Mouse (Mus musculus) thymus, postnatal 36 days (tissue): ENCODE data around the gene Cyp2s1.
"Not testable (repeated sequence)": the region's sequence is repeated elsewhere in the genome, so short reads cannot be mapped to it uniquely, and the experiment has no call there.

Experiments used
- DNase-seq, 2 experiments: peaks; one replicate each; pipeline ENCODE4 v3.0.0; 2022; ENCODE audit warnings: mixed read lengths in 2 of 2

Cyp2s1 gene

DNA sequence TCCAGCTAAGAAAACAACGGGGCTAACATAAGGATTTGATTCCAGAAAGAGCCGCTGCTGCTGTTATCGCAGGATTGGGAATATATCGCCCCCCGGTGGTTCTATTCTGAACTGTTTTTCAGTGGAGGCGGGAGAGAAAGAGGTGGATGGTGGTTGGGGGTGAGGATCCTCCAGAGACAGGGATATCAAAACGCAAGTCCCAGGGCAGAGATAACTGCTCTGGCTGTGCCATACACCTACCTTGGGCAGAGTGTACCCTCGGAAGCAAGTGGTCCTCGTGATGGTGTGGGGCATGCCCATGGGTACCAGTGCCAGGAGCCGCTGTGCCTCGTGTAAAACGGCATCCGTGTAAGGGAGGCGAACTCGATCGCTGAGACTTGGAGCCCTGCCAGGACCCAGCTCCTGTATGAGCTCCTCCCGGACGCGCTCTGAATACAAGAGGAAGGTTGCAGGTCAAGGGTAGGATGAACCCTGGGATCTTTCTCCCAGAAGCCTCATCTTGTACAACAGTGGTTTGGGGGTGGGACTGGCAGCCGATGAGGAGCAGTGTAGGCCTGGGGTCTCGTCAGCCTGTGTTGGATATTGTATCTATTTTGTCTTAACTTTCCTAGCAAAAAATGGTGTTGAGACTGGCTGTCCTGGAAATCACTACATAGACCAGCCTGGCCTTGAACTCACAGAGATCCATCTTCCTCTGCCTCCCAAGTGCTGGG is 10.9 kb downstream of the Cyp2s1 start:
- peak in 1 of 2 experiments; percentile 54 for DNase-seq

DNA sequence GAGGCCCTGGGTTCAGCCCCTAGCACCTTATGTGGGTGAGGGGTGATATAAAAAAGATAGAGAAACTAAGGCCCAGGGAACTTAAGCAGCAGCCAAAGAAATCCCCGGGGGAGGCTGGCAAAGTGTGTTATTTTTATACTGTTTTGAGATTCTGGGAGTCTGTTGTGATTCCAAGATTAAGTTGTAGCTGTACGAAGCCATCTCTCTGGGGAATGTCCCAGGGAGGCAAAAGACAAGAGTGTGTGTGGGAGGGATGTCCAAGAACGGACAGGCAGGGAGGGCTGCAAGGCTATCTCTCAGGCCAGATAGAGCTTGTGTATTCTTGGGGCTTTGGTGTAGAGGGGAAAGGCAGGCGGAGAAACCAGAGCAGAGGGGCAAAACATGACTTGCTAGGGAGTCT is 11.9 kb downstream of the Cyp2s1 start:
- DNase-seq: no peak

DNA sequence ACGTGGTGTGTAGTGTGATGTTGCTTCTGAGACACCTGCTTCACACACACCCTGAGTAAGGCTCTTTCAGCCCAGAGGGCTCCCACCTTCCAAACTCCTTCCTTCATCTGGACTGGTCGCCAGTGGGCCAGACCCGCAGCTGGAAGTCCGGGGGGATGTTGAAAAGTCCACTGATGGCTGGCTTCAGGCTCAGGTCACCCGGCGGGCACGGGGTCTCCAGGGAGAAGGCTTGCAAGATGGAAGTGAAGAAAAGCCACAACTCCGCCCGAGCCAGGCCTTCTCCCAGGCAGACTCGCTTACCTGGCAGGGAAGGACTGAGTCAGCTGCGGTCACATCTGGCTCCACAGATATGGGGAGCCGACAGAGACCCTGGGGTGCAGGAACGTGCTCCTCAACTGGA is 13.3 kb downstream of the Cyp2s1 start:
- DNase-seq: no peak

GRCm38 (mm10) chr7:25802241-25803125 is 14.2 kb downstream of the Cyp2s1 start:
- DNase-seq: no peak

- DNase-seq: no peak
Measured at GRCm38 (mm10) chr7:25801031-25801430, 15.7 kb downstream of the Cyp2s1 start.

DNA sequence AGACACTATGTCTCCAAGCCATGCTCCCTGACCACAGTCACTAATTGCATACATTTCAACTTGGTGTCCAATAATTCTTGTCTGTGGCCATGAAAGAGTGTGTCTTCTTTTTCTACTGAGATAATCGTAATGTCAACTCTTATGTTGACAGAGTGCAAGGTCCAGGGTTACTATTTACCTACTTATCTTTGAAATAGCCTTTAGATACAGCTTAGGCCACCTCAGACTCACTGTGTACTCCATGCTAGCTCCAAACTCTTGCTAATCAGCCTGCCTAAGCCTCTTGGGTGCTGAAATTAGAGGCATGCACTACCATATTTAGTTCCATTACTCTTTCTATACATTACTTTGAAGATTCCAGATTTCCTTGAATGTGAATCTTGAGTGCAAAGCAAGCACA is 17.3 kb downstream of the Cyp2s1 start:
- DNase-seq: no peak

- DNase-seq: no peak
Measured at GRCm38 (mm10) chr7:25798540-25798939, 18.2 kb downstream of the Cyp2s1 start.

DNA sequence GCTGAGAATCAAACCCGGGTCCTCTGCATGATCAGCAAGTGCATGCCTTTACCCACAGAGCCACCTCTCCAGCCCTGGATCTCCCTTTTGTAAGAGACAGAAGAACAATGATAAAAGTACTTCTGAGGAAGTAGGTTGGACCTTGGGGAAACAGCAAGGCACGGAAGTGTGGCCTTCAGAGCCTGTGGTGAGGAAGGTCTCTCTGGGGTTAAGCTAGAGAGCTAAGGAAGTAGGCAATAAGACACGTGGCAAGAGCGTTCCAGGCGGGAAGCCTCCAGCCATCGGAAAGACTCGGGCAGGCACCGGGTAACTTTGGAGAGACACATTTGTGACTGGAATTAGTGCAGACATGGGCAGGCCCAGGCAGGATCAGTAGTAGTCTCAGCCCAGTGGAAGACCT is 21.9 kb downstream of the Cyp2s1 start:
- no peak for DNase-seq

DNA sequence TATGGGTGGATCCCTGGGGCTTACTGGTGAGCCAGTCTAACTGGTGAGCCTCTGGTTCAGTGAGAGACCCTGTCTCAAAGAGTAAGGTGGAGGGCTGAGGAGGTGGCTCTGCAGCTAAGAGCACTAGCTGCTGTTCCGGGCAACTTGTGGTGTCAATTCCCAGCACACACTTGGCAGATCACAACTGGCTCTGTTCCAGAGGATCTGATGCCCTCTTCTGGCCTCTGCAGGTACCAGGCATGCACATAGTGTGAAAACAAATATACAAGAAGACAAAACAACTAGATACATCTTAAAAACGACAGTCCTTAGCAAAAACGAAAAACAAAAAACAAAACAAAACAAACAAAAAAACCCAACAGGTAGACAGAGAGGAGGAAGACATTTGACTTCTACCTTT is 23.0 kb downstream of the Cyp2s1 start:
- DNase-seq: peak; percentile 49

DNA sequence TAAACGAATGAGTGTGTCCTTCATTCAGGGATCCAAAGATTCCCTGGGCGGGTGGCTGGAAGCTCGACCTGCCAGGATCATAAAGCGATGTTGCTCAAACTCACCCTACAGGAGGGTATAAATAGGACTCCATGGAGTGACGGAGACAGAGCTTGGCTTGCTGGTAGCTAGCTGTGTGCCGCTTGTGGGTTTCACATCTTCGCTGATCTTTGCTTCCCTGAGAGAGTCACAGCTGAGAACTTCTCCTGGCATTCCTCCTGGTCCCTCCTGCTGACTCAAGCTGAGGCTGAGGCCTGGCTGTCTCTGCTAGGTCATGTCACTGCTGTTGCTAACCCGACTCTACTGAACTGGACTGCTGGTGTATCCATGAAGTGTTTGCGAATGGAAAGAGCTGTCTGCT is 23.7 kb downstream of the Cyp2s1 start:
- DNase-seq: not testable (repeated sequence)

- no peak for DNase-seq
Measured at GRCm38 (mm10) chr7:25790615-25791014, 26.1 kb downstream of the Cyp2s1 start.

GRCm38 (mm10) chr7:25789129-25789440 is 27.6 kb downstream of the Cyp2s1 start:
- no peak for DNase-seq

- peak in 1 of 2 experiments; percentile 23 for DNase-seq
Measured at GRCm38 (mm10) chr7:25788220-25789128, 28.2 kb downstream of the Cyp2s1 start, which contains the start of gene Axl. Gene Axl, minus strand, starts transcription at chr7:25788705.

DNA sequence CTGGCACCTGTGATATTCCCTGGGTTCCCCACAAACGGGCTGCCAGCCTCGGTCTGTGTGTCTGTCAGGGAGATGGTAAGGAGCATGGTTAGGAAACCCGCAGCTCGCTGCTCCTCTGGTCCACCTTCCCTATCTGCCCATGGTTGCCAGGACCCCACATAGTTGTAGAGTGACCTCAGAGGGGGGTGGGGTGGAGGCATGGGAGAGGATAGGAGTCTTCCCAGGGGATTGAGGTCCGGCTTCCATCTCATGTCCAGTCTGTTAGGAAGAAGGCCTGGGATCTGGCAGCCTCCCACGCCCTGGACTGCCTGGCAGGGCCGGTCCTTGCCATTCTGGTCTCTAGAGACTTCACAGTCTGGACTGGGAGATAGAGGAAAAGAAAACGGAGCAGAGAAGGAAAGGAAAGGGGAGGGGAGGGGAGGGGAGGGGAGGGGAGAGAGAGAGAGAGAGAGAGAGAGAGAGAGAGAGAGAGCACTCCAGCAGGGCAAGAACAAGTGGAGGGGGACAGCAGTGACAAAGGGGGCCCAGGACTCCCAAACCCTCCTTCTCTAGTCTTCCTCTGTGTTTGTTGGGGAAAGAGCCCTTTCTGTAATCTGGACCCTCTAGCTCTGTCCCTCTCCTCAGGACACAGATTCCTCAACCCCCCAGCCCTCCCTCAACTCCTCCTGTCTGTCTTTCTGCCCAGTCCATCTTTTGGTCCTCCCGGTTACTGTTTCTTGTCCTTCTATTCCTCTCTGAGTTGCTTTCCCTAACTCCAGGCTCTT is 29.1 kb downstream of the Cyp2s1 start:
- no peak for DNase-seq

GRCm38 (mm10) chr7:25786974-25787373 is 29.7 kb downstream of the Cyp2s1 start:
- no peak for DNase-seq

- no peak for DNase-seq
Measured at GRCm38 (mm10) chr7:25785752-25786151, 31.0 kb downstream of the Cyp2s1 start.

DNA sequence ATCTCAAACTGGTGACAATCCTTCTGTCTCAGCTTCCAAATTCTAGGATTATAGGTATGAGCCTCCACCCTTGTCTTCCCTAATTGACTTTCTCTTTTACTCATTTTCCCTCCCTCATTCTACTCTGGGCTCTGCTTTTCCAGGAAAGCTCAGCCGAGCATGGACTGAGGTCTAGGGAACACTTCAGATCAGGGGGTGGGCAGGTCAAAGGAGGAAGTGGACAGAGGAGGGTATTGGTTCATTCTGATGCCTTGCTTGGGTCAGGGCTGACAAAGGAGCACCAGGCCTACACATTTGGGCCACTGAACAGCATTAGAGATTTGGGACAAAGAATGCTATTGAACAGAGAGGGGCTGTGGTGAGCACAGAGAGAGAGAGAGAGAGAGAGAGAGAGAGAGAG is 31.9 kb downstream of the Cyp2s1 start:
- DNase-seq: no peak

GRCm38 (mm10) chr7:25783746-25784145 is 33.0 kb downstream of the Cyp2s1 start:
- DNase-seq: no peak

- no peak for DNase-seq
Measured at GRCm38 (mm10) chr7:25782744-25783143, 34.0 kb downstream of the Cyp2s1 start.

DNA sequence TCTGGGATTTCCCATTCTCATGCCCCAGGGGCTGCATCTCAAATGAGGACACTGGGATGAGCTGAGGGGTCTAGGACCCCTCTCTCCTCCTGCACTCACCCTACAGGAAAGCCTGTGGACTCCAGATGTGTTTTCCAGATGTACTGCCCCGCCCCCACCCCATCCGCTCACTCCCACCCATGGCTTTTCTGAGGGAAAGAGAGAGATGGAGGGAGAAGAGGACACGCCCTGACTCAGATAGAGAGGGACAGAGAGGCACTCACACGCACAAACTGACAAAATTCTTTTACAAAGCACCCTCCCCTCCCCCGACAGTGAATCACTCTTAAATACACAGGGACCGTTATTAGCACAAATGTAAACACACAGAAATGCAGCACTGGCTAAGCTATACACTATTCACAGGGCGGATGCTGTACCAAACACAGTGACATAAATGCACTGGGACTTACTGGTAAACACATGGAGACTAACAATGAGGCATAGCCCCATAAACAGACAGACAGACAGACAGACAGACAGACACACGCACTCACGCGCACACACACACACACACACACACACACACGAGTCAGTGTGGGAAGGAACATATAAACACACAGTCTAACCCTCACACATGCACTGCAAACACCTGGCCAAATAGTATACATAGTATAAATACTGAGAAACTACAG is 34.6 kb downstream of the Cyp2s1 start:
- DNase-seq: no peak

- DNase-seq: peak; percentile 27 to 46
Measured at GRCm38 (mm10) chr7:25781321-25781936, 35.3 kb downstream of the Cyp2s1 start.
